Comparison of ENCODE assay signal across 8 mouse cellular contexts in the genomic region with DNA sequence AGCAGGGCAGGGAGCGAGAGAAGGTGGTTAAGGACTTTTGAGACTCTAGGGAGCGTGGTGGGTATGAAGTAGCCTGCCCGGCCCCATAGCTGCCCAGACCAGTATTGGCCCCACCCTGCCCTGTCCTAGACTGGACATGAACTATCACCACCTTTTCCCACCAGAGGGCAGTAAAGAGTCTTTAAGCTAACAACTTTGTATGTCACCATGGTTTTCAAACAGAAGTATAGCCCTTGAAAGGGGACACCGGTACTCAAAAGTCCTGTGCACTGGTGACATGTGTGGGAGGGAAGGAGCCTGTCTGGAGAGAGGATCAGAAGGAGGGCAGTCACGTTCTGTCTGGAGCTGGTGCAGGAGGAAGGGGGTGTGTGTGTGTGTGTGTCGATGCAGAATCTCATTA. TPM values are rescaled to one million over a fixed set of nuclear protein-coding genes. Genes with fewer than 3 reads are reported as not detected.
DNase-seq lines count a peak whose midpoint lies in the region; ATAC-seq lines count a peak whose summit lies in the region.

No protein-coding gene starts in this region.

- H3K27ac ChIP-seq in heart, embryonic 10.5 days, result no peak overlapping the region; the same call in 1 of the 2 replicates
- 0 out of 2 replicates have a peak overlapping the region, but pooled peaks have one; percentile 38 for H3K27ac ChIP-seq in kidney, embryonic 15.5 days
- H3K27ac ChIP-seq in stomach, embryonic 14.5 days (ENCODE audit: low read length), result no peak overlapping the region

- no peak overlapping the region for H3K4me3 ChIP-seq in heart, embryonic 10.5 days
- no peak overlapping the region for H3K4me3 ChIP-seq in kidney, embryonic 15.5 days (replicated peaks)
- H3K4me3 ChIP-seq in stomach, embryonic 14.5 days (ENCODE audit: low read depth, low read length), result no peak overlapping the region

- WGBS in heart, embryonic 10.5 days, result 25% methylated on average over 6 of the region's 6 CpGs
- 14% methylated on average over 6 of the region's 6 CpGs for WGBS in kidney, embryonic 15.5 days
- 25% methylated on average over 6 of the region's 6 CpGs for WGBS in stomach, embryonic 14.5 days

- no peak overlapping the region for H3K4me2 ChIP-seq in kidney, embryonic 15.5 days
- H3K4me2 ChIP-seq in stomach, embryonic 14.5 days (replicated peaks; ENCODE audit: low read depth, low read length), result no peak overlapping the region

- peaks cover 14% of the 10 kb centered on the region for H3K27me3 ChIP-seq in heart, embryonic 10.5 days (ENCODE audit: insufficient read depth, poor library complexity, severe bottlenecking)
- peaks cover 12% of the 10 kb centered on the region for H3K27me3 ChIP-seq in kidney, embryonic 15.5 days
- no peaks in the 10 kb centered on the region for H3K27me3 ChIP-seq in stomach, embryonic 14.5 days (ENCODE audit: control insufficient read depth, insufficient read depth, low read length)

- no peak overlapping the region for H3K9ac ChIP-seq in kidney, embryonic 15.5 days
- no peak overlapping the region for H3K9ac ChIP-seq in stomach, embryonic 14.5 days (replicated peaks; ENCODE audit: low read depth, low read length)

- peak; percentile 64 to 85 for DNase-seq in heart, adult 18-20 months
- no peak for DNase-seq in heart, embryonic 10.5 days (ENCODE audit: low spot score)
- peak; percentile 69 for DNase-seq in ES-CJ7 (ENCODE audit: low read depth, low spot score)
- peak; percentile 87 to 91 for DNase-seq in cerebellum, postnatal 14 days
- DNase-seq in heart, adult 8-10 months (ENCODE audit: low spot score), result peak; percentile 72
- DNase-seq in lung, postnatal 10 days, result peak; percentile 92

- peaks cover 33% of the 10 kb centered on the region for H3K4me1 ChIP-seq in heart, embryonic 10.5 days
- peaks cover 36% of the 10 kb centered on the region for H3K4me1 ChIP-seq in kidney, embryonic 15.5 days
- H3K4me1 ChIP-seq in stomach, embryonic 14.5 days (ENCODE audit: control insufficient read depth, insufficient read depth, low read length), result 0 out of 2 replicates have a peak, but pooled peaks cover 4% of the 10 kb centered on the region

- no peaks in the 10 kb centered on the region for H3K36me3 ChIP-seq in heart, embryonic 10.5 days
- H3K36me3 ChIP-seq in kidney, embryonic 15.5 days, result no peaks in the 10 kb centered on the region
- no peaks in the 10 kb centered on the region for H3K36me3 ChIP-seq in stomach, embryonic 14.5 days (ENCODE audit: control insufficient read depth, insufficient read depth, low read length)

- H3K9me3 ChIP-seq in heart, embryonic 10.5 days, result no peaks in the 10 kb centered on the region
- no peaks in the 10 kb centered on the region for H3K9me3 ChIP-seq in kidney, embryonic 15.5 days (replicated peaks)
- no peaks in the 10 kb centered on the region for H3K9me3 ChIP-seq in stomach, embryonic 14.5 days (ENCODE audit: control insufficient read depth, low read depth, low read length)

- ATAC-seq in kidney, embryonic 15.5 days (replicated peaks; ENCODE audit: low FRiP score), result peak; percentile 80
- ATAC-seq in stomach, embryonic 14.5 days (ENCODE audit: insufficient number of reproducible peaks, insufficient read depth, low FRiP score, low read depth), result peak; percentile 62; the same call in 1 of the 2 replicates

RNA-seq across cellular contexts. Expression of a gene that starts 18.7 kb away (rescaled TPM):
- 100 to 1,000 TPM in 1 of 2 experiments, 10 to 100 TPM in 1; 91.3 to 110 TPM for total RNA-seq in heart, adult 18-20 months (2021)
- 57.3 and 97.3 TPM in 2 replicates for polyA plus RNA-seq in heart, embryonic 10.5 days (2016; fragmentation: Nextera tagmentation; extraction: Ambion mirVana)
- 100 to 1,000 TPM; 108 to 126 (median 114) TPM for total RNA-seq in heart, adult 8-10 months (2022)
- 53.9 and 64.8 TPM in 2 replicates for polyA plus RNA-seq in kidney, embryonic 15.5 days (2015; fragmentation: Nextera tagmentation; extraction: Ambion mirVana)
- polyA plus RNA-seq in stomach, embryonic 14.5 days (2014; fragmentation: Nextera tagmentation; extraction: Ambion mirVana), result 50.3 and 55.8 TPM in 2 replicates

RNA-seq across cellular contexts. Expression of a gene that starts 20.6 kb away (rescaled TPM):
- under 1 TPM; 0.17 to 0.21 TPM for total RNA-seq in heart, adult 18-20 months (2021)
- polyA plus RNA-seq in heart, embryonic 10.5 days (2016; fragmentation: Nextera tagmentation; extraction: Ambion mirVana), result 4.6 and 9.3 TPM in 2 replicates
- total RNA-seq in heart, adult 8-10 months (2022), result under 1 TPM in 1 of 4 experiments, not detected in 3; 0.20 TPM
- 4.6 and 6.5 TPM in 2 replicates for polyA plus RNA-seq in kidney, embryonic 15.5 days (2015; fragmentation: Nextera tagmentation; extraction: Ambion mirVana)
- 4.1 and 4.3 TPM in 2 replicates for polyA plus RNA-seq in stomach, embryonic 14.5 days (2014; fragmentation: Nextera tagmentation; extraction: Ambion mirVana)

RNA-seq across cellular contexts. Expression of a gene that starts 20.7 kb away (rescaled TPM):
- total RNA-seq in heart, adult 18-20 months (2021), result 10 to 100 TPM; 54.9 to 56.9 TPM
- polyA plus RNA-seq in heart, embryonic 10.5 days (2016; fragmentation: Nextera tagmentation; extraction: Ambion mirVana), result 7.4 and 8.6 TPM in 2 replicates
- 10 to 100 TPM; 60.3 to 72.2 (median 64.4) TPM for total RNA-seq in heart, adult 8-10 months (2022)
- polyA plus RNA-seq in kidney, embryonic 15.5 days (2015; fragmentation: Nextera tagmentation; extraction: Ambion mirVana), result 12.8 and 15.0 TPM in 2 replicates
- 14.8 and 15.9 TPM in 2 replicates for polyA plus RNA-seq in stomach, embryonic 14.5 days (2014; fragmentation: Nextera tagmentation; extraction: Ambion mirVana)

RNA-seq across cellular contexts. Expression of a gene that starts 50.9 kb away (rescaled TPM):
- 10 to 100 TPM; 62.5 to 71.7 TPM for total RNA-seq in heart, adult 18-20 months (2021)
- 366 and 405 TPM in 2 replicates for polyA plus RNA-seq in heart, embryonic 10.5 days (2016; fragmentation: Nextera tagmentation; extraction: Ambion mirVana)
- 10 to 100 TPM; 57.7 to 77.2 (median 66.8) TPM for total RNA-seq in heart, adult 8-10 months (2022)
- 383 and 393 TPM in 2 replicates for polyA plus RNA-seq in kidney, embryonic 15.5 days (2015; fragmentation: Nextera tagmentation; extraction: Ambion mirVana)
- 347 and 363 TPM in 2 replicates for polyA plus RNA-seq in stomach, embryonic 14.5 days (2014; fragmentation: Nextera tagmentation; extraction: Ambion mirVana)

RNA-seq across cellular contexts. Expression of a gene that starts 58.6 kb away (rescaled TPM):
- not detected for total RNA-seq in heart, adult 18-20 months (2021)
- polyA plus RNA-seq in heart, embryonic 10.5 days (2016; fragmentation: Nextera tagmentation; extraction: Ambion mirVana), result 0.24 and 0.48 TPM in 2 replicates
- under 1 TPM in 2 of 4 experiments, not detected in 2; 0.13 to 0.14 TPM for total RNA-seq in heart, adult 8-10 months (2022)
- 0.23 and 0.46 TPM in 2 replicates for polyA plus RNA-seq in kidney, embryonic 15.5 days (2015; fragmentation: Nextera tagmentation; extraction: Ambion mirVana)
- 0.34 and 0.38 TPM in 2 replicates for polyA plus RNA-seq in stomach, embryonic 14.5 days (2014; fragmentation: Nextera tagmentation; extraction: Ambion mirVana)
